Comparison of ENCODE assay signal across 27 mouse cellular contexts in genomic region chr16:32167819-32168545, GRCm38 (mm10). TPM values are rescaled to one million over a fixed set of nuclear protein-coding genes. Genes with fewer than 3 reads are reported as not detected.
DNase-seq lines count a peak whose midpoint lies in the region; ATAC-seq and TF ChIP-seq lines count a peak whose summit lies in the region.
"Had no signal": no experiment of that assay in that cellular context is flagged by ENCODE, and none has a peak within 500 bp of the region (broad histone marks: within the 10 kb centered on the region; RNA-seq: fewer than 3 reads in every experiment).

No protein-coding gene starts in this region.

- no peak for DNase-seq in layer of hippocampus, adult 2 months (ENCODE audit: low spot score in 2 of 2)
- no peak for DNase-seq in layer of hippocampus, adult 9-11 months
- DNase-seq in cerebellum, adult 8-10 months, result peak; percentile 68
- peak; percentile 50 to 76 for DNase-seq in cerebellum, postnatal 36 days
- DNase-seq in heart, postnatal 4 days, result no peak
- DNase-seq in ovary, adult 18-20 months (ENCODE audit: low spot score), result no peak
- DNase-seq: adrenal gland, postnatal 14 days; gastrocnemius, adult 2 months; kidney, postnatal 25 days; liver, postnatal 0 days had no signal

- no peak for TF ChIP-seq POLR2A in bone marrow macrophage, adult 2 months (IDR thresholded peaks at IDR 0.05; ENCODE audit: borderline replicate concordance, low read depth, low read length)

- peak overlapping the region; percentile 28; the same call in 1 of the 2 replicates for H3K27ac ChIP-seq in layer of hippocampus, adult 2 months
- 0 out of 2 replicates have a peak overlapping the region, but pooled peaks have one; percentile 6 for H3K27ac ChIP-seq in bone marrow macrophage, adult 2 months (ENCODE audit: insufficient read depth, low read depth, low read length)
- H3K27ac ChIP-seq: embryonic facial prominence, embryonic 10.5 days; forebrain, embryonic 10.5 days; gastrocnemius, adult 2 months; heart, embryonic 15.5 days; hindbrain, embryonic 10.5 days; limb, embryonic 12.5 days; midbrain, embryonic 13.5 days; stomach, postnatal 0 days had no signal

- peaks cover 52% of the 10 kb centered on the region for H3K4me1 ChIP-seq in bone marrow macrophage, adult 2 months (ENCODE audit: control insufficient read depth, insufficient read depth, low read length)

- H3K4me3 ChIP-seq in layer of hippocampus, adult 2 months, result no peak overlapping the region
- no peak overlapping the region for H3K4me3 ChIP-seq in bone marrow macrophage, adult 2 months (ENCODE audit: insufficient read depth, low read length)
- H3K4me3 ChIP-seq: embryonic facial prominence, embryonic 10.5 days; forebrain, embryonic 10.5 days; gastrocnemius, adult 2 months; heart, embryonic 15.5 days; hindbrain, embryonic 10.5 days; limb, embryonic 12.5 days; megakaryocyte, embryonic 14.5 days; midbrain, embryonic 13.5 days had no signal

- no peak for TF ChIP-seq CTCF in layer of hippocampus, adult 2 months (conservative IDR thresholded peaks at IDR 0.05)
- no peak for TF ChIP-seq CTCF in bone marrow macrophage, adult 2 months (IDR thresholded peaks at IDR 0.05; ENCODE audit: low read depth, low read length)

- ATAC-seq in activated CD4-positive, CD25-positive, alpha-beta regulatory T cell, adult 4 months, result no peak
- ATAC-seq: hindbrain, embryonic 16.5 days; intestine, embryonic 16.5 days; liver, postnatal 0 days; midbrain, embryonic 13.5 days had no signal

RNA-seq across cellular contexts. Expression of gene Nrros, which starts 2.6 kb away (rescaled TPM):
- total RNA-seq in layer of hippocampus, adult 2 months (2021), result 10 to 100 TPM; 11.2 to 11.6 TPM
- polyA plus RNA-seq in bone marrow macrophage, adult 2 months (2012; ENCODE audit: insufficient read depth, insufficient read length, missing spikeins), result 227 and 230 TPM in 2 replicates
- total RNA-seq in heart, postnatal 4 days (2021), result 1 to 10 TPM; 6.0 to 6.7 TPM
- 10 to 100 TPM; 65.3 to 71.7 TPM for polyA plus RNA-seq in activated CD4-positive, CD25-positive, alpha-beta regulatory T cell, adult 4 months (2017; shearing (Covaris generic))

RNA-seq across cellular contexts. Expression of gene Bex6, which starts 11.6 kb away (rescaled TPM):
- not detected for total RNA-seq in layer of hippocampus, adult 2 months (2021)
- polyA plus RNA-seq in bone marrow macrophage, adult 2 months (2012; ENCODE audit: insufficient read depth, insufficient read length, missing spikeins), result 1.4 and 1.9 TPM in 2 replicates
- total RNA-seq in heart, postnatal 4 days (2021), result not detected
- not detected for polyA plus RNA-seq in activated CD4-positive, CD25-positive, alpha-beta regulatory T cell, adult 4 months (2017; shearing (Covaris generic))
- total RNA-seq: adrenal gland, postnatal 14 days; G1E; gastrocnemius, adult 2 months; layer of hippocampus, adult 8-10 months; left cerebral cortex, postnatal 14 days had no signal
- polyA plus RNA-seq: embryonic facial prominence, embryonic 10.5 days; G1E; gonadal fat pad, adult 2 months; heart, embryonic 15.5 days; hindbrain, embryonic 10.5 days; hindbrain, embryonic 16.5 days; intestine, embryonic 16.5 days; kidney, embryonic 14.5 days; limb, embryonic 12.5 days; midbrain, embryonic 13.5 days; stomach, postnatal 0 days had no signal

Comparison
In these comparisons a context has a peak if more than half of its experiments do, and no peak if none do; other contexts are left out.
1. DNase-seq: peak in cerebellum, adult 8-10 months (single experiment) and cerebellum, postnatal 36 days (2 of 2); none in layer of hippocampus, adult 2 months (0 of 2), layer of hippocampus, adult 9-11 months (single experiment), heart, postnatal 4 days (single experiment) and ovary, adult 18-20 months (single experiment).